Mouse (Mus musculus): ENCODE results near the gene Gm17662.

GRCm38 (mm10) chr4:104857823-104858222 is 694 bp downstream of the Gm17662 start:
- no peak for TF ChIP-seq POLR2A (IDR thresholded peaks at IDR 0.05; ENCODE audit: borderline replicate concordance, insufficient read depth, low read length)
- TF ChIP-seq CTCF (IDR thresholded peaks at IDR 0.05; ENCODE audit: borderline replicate concordance, insufficient read depth, low read depth, low read length): no peak

Measured in cerebellum, adult 2 months (tissue).